ENCODE assay signal across 7 mouse cellular contexts in genomic region chr6:68931860-68932259, GRCm38 (mm10).
A peak's percentile ranks its signal among the peaks of the same experiment; 100 is the strongest.
DNase-seq lines count a peak whose midpoint lies in the region; ATAC-seq and TF ChIP-seq lines count a peak whose summit lies in the region.
"Not testable (repeated sequence)": the region's sequence is repeated elsewhere in the genome, so short reads cannot be mapped to it uniquely, and the experiment has no call there.

No protein-coding gene starts in this region.

- peak; percentile 50 for TF ChIP-seq RAD21 in CH12.LX (IDR thresholded peaks at IDR 0.05; ENCODE audit: low read depth, low read length)

- not testable (repeated sequence) for H3K4me2 ChIP-seq in CH12.LX (ENCODE audit: insufficient read depth, low read depth, poor library complexity, severe bottlenecking); forebrain, postnatal 0 days (ENCODE audit: low read depth)

- not testable (repeated sequence) for TF ChIP-seq POLR2A in CH12.LX (IDR thresholded peaks at IDR 0.05; ENCODE audit: low read depth, low read length)

- not testable (repeated sequence) for H3K4me1 ChIP-seq in CH12.LX (ENCODE audit: control insufficient read depth in 1 of 2, insufficient read depth in 2 of 2); forebrain, postnatal 0 days (ENCODE audit: insufficient read depth)

- dilution Hi-C loops in CH12.LX (cut with MboI; ENCODE audit: extremely low pct_ligation_motif_present, extremely low pct_unique_long_range_greater_than_20kb, low sequenced_read_pairs): not testable (repeated sequence)

- not testable (repeated sequence) for ATAC-seq in Patski; forebrain, postnatal 0 days
- ATAC-seq in megakaryocyte progenitor cell, adult 5-6 weeks (replicated peaks; ENCODE audit: poor library complexity): peak; percentile 58; the same call in 1 of the 2 replicates

- peak; percentile 21 for DNase-seq in CH12.LX (ENCODE audit: extremely low read depth)
- DNase-seq in Patski (ENCODE audit: low read depth, low spot score); forebrain, postnatal 0 days: not testable (repeated sequence)
- DNase-seq in embryo, embryonic 11 days: peak; percentile 7
- DNase-seq in kidney, adult 9 months: peak; percentile 16
- peak; percentile 1 for DNase-seq in right cerebral cortex, adult 18-20 months

- not testable (repeated sequence) for H3K9me3 ChIP-seq in CH12.LX (replicated peaks; ENCODE audit: low read length); forebrain, postnatal 0 days (ENCODE audit: low read length)

- H3K27ac ChIP-seq in CH12.LX (ENCODE audit: insufficient read depth, low read depth); forebrain, postnatal 0 days (ENCODE audit: low read depth, low read length): not testable (repeated sequence)

- H3K9ac ChIP-seq in CH12.LX (ENCODE audit: insufficient read depth, low read depth); forebrain, postnatal 0 days: not testable (repeated sequence)

- POLR2A ChIA-PET in Patski (lab: Charles Lee): not testable (repeated sequence)

- not testable (repeated sequence) for H3K4me3 ChIP-seq in CH12.LX (replicated peaks in 1 of 3; ENCODE audit: low read depth in 2 of 3, low read length in 2 of 3, poor library complexity in 1 of 3); forebrain, postnatal 0 days (ENCODE audit: low read depth, low read length)

- in situ Hi-C loops in CH12.LX (cut with MboI; ENCODE audit: low pct_ligation_motif_present, low pct_unique_long_range_greater_than_20kb, low sequenced_read_pairs): loop anchor here (25.0 kb wide), 1 partner anchor 130 kb away; no protein-coding TSS in a partner anchor
- in situ Hi-C loops in Patski (cut with MboI; ENCODE audit: low pct_unique_long_range_greater_than_20kb): not testable (repeated sequence)

- H3K79me2 ChIP-seq in CH12.LX (replicated peaks; ENCODE audit: control insufficient read depth, extremely low read depth, insufficient read depth, poor library complexity, severe bottlenecking): not testable (repeated sequence)

- H3K36me3 ChIP-seq in CH12.LX (replicated peaks in 1 of 2; ENCODE audit: control insufficient read depth in 1 of 2, insufficient read depth in 1 of 2, low read length in 1 of 2); forebrain, postnatal 0 days (ENCODE audit: insufficient read depth): not testable (repeated sequence)

- CTCF ChIA-PET in Patski (lab: Charles Lee): not testable (repeated sequence)

- TF ChIP-seq EP300 in CH12.LX (IDR thresholded peaks at IDR 0.05; ENCODE audit: low read length): not testable (repeated sequence)

- peak in 1 of 2 experiments; percentile 55; a peak in 2 of 4 replicates for TF ChIP-seq CTCF in CH12.LX (conservative IDR thresholded peaks at IDR 0.05 in 1 of 2, IDR thresholded peaks at IDR 0.05 in 1 of 2; ENCODE audit: low read depth in 2 of 2, low read length in 2 of 2)
- TF ChIP-seq CTCF in Patski (IDR thresholded peaks at IDR 0.05): peak; percentile 17
- TF ChIP-seq CTCF in forebrain, postnatal 0 days (IDR thresholded peaks at IDR 0.05; ENCODE audit: low read depth): 0 out of 2 replicates have a peak, but pooled peaks have one; percentile 5

- not testable (repeated sequence) for H3K27me3 ChIP-seq in CH12.LX (replicated peaks); Patski; forebrain, postnatal 0 days (ENCODE audit: insufficient read depth, low read length)

TF ChIP-seq in CH12.LX, 34 proteins besides CTCF, POLR2A, EP300 and RAD21:
- peak; percentile 46 for TF ChIP-seq SMC3 (IDR thresholded peaks at IDR 0.05; ENCODE audit: low read depth, low read length)
